Mouse (Mus musculus): ENCODE results near the gene Tcte2.

DNA sequence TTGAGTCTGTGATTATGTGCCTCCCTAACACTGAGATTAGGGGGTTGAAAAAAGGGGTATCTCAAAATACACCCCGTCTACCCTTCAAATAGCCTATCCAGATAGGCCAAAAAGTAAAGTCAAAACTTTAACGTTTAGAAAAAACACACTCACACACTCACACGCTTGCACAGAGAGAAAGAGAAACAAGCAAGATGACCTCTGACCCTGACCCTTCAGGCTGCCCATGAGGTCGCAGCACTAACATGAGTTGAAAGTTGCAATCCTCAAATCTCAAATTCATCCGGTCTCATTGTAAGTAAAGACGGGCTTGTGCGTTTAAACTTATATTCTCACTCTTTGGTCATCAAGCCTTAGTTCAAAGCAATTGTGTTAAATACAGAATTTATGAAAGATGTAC is 77.4 kb downstream of the Tcte2 start:
- no peak for TF ChIP-seq HCFC1 (IDR thresholded peaks at IDR 0.05; ENCODE audit: low read depth, low read length)
- no peak for TF ChIP-seq CHD1 (IDR thresholded peaks at IDR 0.05; ENCODE audit: low read depth, low read length)
- no peak for TF ChIP-seq POLR2A (IDR thresholded peaks at IDR 0.05; ENCODE audit: low read depth, low read length)
- TF ChIP-seq CTCF (conservative IDR thresholded peaks at IDR 0.05 in 1 of 2, IDR thresholded peaks at IDR 0.05 in 1 of 2; ENCODE audit: low read depth in 2 of 2, low read length in 2 of 2), result no peak
- no peak for TF ChIP-seq TCF12 (IDR thresholded peaks at IDR 0.05; ENCODE audit: low read depth, low read length)
- no peak for TF ChIP-seq ELF1 (IDR thresholded peaks at IDR 0.05; ENCODE audit: low read depth, low read length)
- no peak for TF ChIP-seq ZKSCAN1 (IDR thresholded peaks at IDR 0.05; ENCODE audit: borderline replicate concordance, low read depth, low read length)
- no peak for TF ChIP-seq RCOR1 (conservative IDR thresholded peaks at IDR 0.05; ENCODE audit: low read depth, low read length)
- TF ChIP-seq USF2 (conservative IDR thresholded peaks at IDR 0.05; ENCODE audit: low read depth, low read length), result no peak
- no peak for TF ChIP-seq NELFE (IDR thresholded peaks at IDR 0.05; ENCODE audit: low read depth, low read length)
- no peak for TF ChIP-seq MXI1 (IDR thresholded peaks at IDR 0.05; ENCODE audit: low read depth, low read length)
- no peak for TF ChIP-seq CHD2 (IDR thresholded peaks at IDR 0.05; ENCODE audit: low read length)
- TF ChIP-seq ZC3H11A (IDR thresholded peaks at IDR 0.05; ENCODE audit: low read depth, low read length), result no peak
- TF ChIP-seq KAT2A (IDR thresholded peaks at IDR 0.05; ENCODE audit: insufficient replicate concordance, low read length), result no peak

Data from CH12.LX (cell line).